Mouse (Mus musculus): Measurements from ENCODE around the gene Spink4. TPM values are rescaled to one million over a fixed set of nuclear protein-coding genes. Genes with fewer than 3 reads are reported as not detected.

Spink4 gene
- polyA plus RNA-seq, 1 experiment from 2014 or later = not detected

DNA sequence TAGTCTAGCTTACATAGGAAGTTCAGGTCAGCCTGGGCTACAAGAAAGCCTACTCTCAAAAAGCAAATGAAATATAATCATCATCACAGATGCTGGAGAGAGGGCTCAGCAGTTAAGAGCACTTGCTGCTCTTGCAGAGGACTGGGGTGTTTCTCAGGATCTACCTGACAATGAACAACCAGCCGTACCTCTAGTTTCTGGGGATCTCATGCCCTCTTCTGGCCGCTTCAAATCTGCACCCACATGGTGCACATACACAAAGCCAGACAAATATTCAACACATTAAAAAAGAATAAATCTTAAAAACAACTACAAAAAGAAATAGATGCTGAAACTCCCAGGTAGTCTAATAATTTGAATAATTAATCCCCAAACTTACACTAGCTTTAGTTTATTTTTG, 24.2 kb upstream of the Spink4 start:
- H3K27ac ChIP-seq (ENCODE audit: low read depth, low read length) = no peak overlapping the region
- H3K4me1 ChIP-seq (ENCODE audit: control insufficient read depth, insufficient read depth, low read depth, low read length) = no peaks in the 10 kb centered on the region
- H3K4me3 ChIP-seq (ENCODE audit: low read length) = no peak overlapping the region
- H3K27me3 ChIP-seq (replicated peaks; ENCODE audit: control insufficient read depth, insufficient read depth, low read length) = no peaks in the 10 kb centered on the region
- no peaks in the 10 kb centered on the region for H3K36me3 ChIP-seq (ENCODE audit: control insufficient read depth, insufficient read depth, low read length)
- H3K9ac ChIP-seq (ENCODE audit: low read depth, low read length) = no peak overlapping the region
- no peak overlapping the region for H3K4me2 ChIP-seq (ENCODE audit: low read length)
- peaks cover 2% of the 10 kb centered on the region; the same call in 1 of the 2 replicates for H3K9me3 ChIP-seq (ENCODE audit: control insufficient read depth, low read length)
- no peak for ATAC-seq
- WGBS = 95% methylated on average over 2 of the region's 2 CpGs

- no peak overlapping the region for H3K4me3 ChIP-seq (ENCODE audit: low read length)
- no peak overlapping the region for H3K27ac ChIP-seq (ENCODE audit: low read depth, low read length)
- no peak for ATAC-seq
Observed at GRCm38 (mm10) chr4:40898476-40899044, 21.3 kb upstream of the Spink4 start.

DNA sequence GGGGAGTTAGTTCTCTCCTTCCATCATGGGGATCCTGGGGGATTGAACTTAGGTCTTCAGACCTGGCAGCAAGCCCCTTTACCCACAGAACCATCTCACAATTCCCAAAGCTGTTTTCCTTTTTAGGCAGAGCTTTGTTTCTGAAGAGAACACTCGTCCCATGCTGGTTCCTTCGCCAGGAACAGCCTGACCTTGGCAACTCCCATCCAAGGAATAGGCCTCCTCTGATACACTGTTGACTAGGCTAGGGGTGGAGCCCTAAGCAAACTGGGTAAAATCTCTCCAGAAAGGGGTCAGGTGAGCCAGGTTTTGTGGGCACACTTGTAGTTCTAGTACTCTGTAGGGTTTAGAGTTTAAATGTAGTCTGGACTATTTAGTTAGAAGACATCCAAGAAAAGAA, 20.6 kb upstream of the Spink4 start:
- Histone ChIP-seq H3K9ac (ENCODE audit: low read depth, low read length) (no peak overlapping the region), H3K27me3 (replicated peaks; ENCODE audit: control insufficient read depth, insufficient read depth, low read length) (no peaks in the 10 kb centered on the region), H3K36me3 (ENCODE audit: control insufficient read depth, insufficient read depth, low read length) (no peaks in the 10 kb centered on the region), H3K4me1 (ENCODE audit: control insufficient read depth, insufficient read depth, low read depth, low read length) (no peaks in the 10 kb centered on the region), H3K27ac (ENCODE audit: low read depth, low read length) (no peak overlapping the region), H3K4me2 (ENCODE audit: low read length) (no peak overlapping the region), H3K4me3 (ENCODE audit: low read length) (no peak overlapping the region), H3K9me3 (ENCODE audit: control insufficient read depth, low read length) (peaks cover 2% of the 10 kb centered on the region; the same call in 1 of the 2 replicates)
- WGBS = 64% methylated on average over 2 of the region's 2 CpGs
- ATAC-seq = no peak

More at GRCm38 (mm10) chr4:40898476-40899044, 21.3 kb upstream of the Spink4 start:
- Histone ChIP-seq H3K9ac (ENCODE audit: low read depth, low read length) (no peak overlapping the region), H3K36me3 (ENCODE audit: control insufficient read depth, insufficient read depth, low read length) (no peaks in the 10 kb centered on the region), H3K9me3 (ENCODE audit: control insufficient read depth, low read length) (peaks cover 2% of the 10 kb centered on the region; the same call in 1 of the 2 replicates), H3K4me1 (ENCODE audit: control insufficient read depth, insufficient read depth, low read depth, low read length) (no peaks in the 10 kb centered on the region), H3K27me3 (replicated peaks; ENCODE audit: control insufficient read depth, insufficient read depth, low read length) (no peaks in the 10 kb centered on the region), H3K4me2 (ENCODE audit: low read length) (no peak overlapping the region)
- 87% methylated on average over 6 of the region's 6 CpGs for whole genome bisulfite sequencing

- Histone ChIP-seq H3K9ac (ENCODE audit: low read depth, low read length) (no peak overlapping the region), H3K4me3 (ENCODE audit: low read length) (no peak overlapping the region), H3K4me2 (ENCODE audit: low read length) (no peak overlapping the region), H3K27me3 (replicated peaks; ENCODE audit: control insufficient read depth, insufficient read depth, low read length) (no peaks in the 10 kb centered on the region), H3K27ac (ENCODE audit: low read depth, low read length) (no peak overlapping the region), H3K9me3 (ENCODE audit: control insufficient read depth, low read length) (peaks cover 2% of the 10 kb centered on the region; the same call in 1 of the 2 replicates), H3K36me3 (ENCODE audit: control insufficient read depth, insufficient read depth, low read length) (no peaks in the 10 kb centered on the region), H3K4me1 (ENCODE audit: control insufficient read depth, insufficient read depth, low read depth, low read length) (no peaks in the 10 kb centered on the region)
- ATAC-seq = no peak
- WGBS = 93% methylated on average over 3 of the region's 3 CpGs
Observed at GRCm38 (mm10) chr4:40900071-40900470, 19.8 kb upstream of the Spink4 start.

GRCm38 (mm10) chr4:40900612-40901011, 19.2 kb upstream of the Spink4 start:
- no peaks in the 10 kb centered on the region for H3K4me1 ChIP-seq (ENCODE audit: control insufficient read depth, insufficient read depth, low read depth, low read length)
- WGBS = 90% methylated on average over 4 of the region's 4 CpGs
- no peak overlapping the region for H3K9ac ChIP-seq (ENCODE audit: low read depth, low read length)
- no peak overlapping the region for H3K4me3 ChIP-seq (ENCODE audit: low read length)
- no peak overlapping the region for H3K27ac ChIP-seq (ENCODE audit: low read depth, low read length)
- H3K36me3 ChIP-seq (ENCODE audit: control insufficient read depth, insufficient read depth, low read length) = no peaks in the 10 kb centered on the region
- H3K4me2 ChIP-seq (ENCODE audit: low read length) = no peak overlapping the region
- H3K27me3 ChIP-seq (replicated peaks; ENCODE audit: control insufficient read depth, insufficient read depth, low read length) = no peaks in the 10 kb centered on the region
- ATAC-seq = no peak
- H3K9me3 ChIP-seq (ENCODE audit: control insufficient read depth, low read length) = peaks cover 2% of the 10 kb centered on the region; the same call in 1 of the 2 replicates

DNA sequence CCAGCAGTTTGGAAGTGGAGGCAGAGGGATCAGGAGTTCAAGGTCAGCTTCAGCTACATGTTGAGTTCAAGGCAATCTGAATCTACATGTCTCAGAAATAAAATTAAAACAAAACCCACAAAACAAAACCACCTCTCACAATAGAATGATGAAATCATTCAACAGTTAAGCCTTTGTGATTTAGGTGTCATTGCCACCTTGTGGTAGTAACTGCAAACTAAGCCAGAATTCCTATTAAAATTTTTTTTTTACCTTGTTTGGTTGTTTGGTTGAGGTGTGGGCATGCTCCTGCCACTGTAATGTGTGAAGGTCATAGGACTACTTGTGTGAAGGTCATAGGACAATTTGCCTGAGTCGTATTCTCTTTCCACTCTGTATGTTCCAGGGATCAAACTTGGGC, 13.6 kb upstream of the Spink4 start:
- no peak for ATAC-seq
- Histone ChIP-seq H3K27ac (ENCODE audit: low read depth, low read length) (no peak overlapping the region), H3K9me3 (ENCODE audit: control insufficient read depth, low read length) (no peaks in the 10 kb centered on the region), H3K9ac (ENCODE audit: low read depth, low read length) (no peak overlapping the region), H3K4me1 (ENCODE audit: control insufficient read depth, insufficient read depth, low read depth, low read length) (no peaks in the 10 kb centered on the region; the same call in 1 of the 2 replicates), H3K4me2 (ENCODE audit: low read length) (no peak overlapping the region), H3K4me3 (ENCODE audit: low read length) (no peak overlapping the region), H3K36me3 (ENCODE audit: control insufficient read depth, insufficient read depth, low read length) (no peaks in the 10 kb centered on the region), H3K27me3 (replicated peaks; ENCODE audit: control insufficient read depth, insufficient read depth, low read length) (no peaks in the 10 kb centered on the region)
- WGBS = 35% methylated on average over 1 of the region's 1 CpGs

- H3K27me3 ChIP-seq (replicated peaks; ENCODE audit: control insufficient read depth, insufficient read depth, low read length) = no peaks in the 10 kb centered on the region
- H3K36me3 ChIP-seq (ENCODE audit: control insufficient read depth, insufficient read depth, low read length) = no peaks in the 10 kb centered on the region
- 47% methylated on average over 20 of the region's 20 CpGs for WGBS
- no peak for ATAC-seq
- no peaks in the 10 kb centered on the region for H3K9me3 ChIP-seq (ENCODE audit: control insufficient read depth, low read length)
- H3K9ac ChIP-seq (ENCODE audit: low read depth, low read length) = no peak overlapping the region
- H3K27ac ChIP-seq (ENCODE audit: low read depth, low read length) = no peak overlapping the region
- H3K4me1 ChIP-seq (ENCODE audit: control insufficient read depth, insufficient read depth, low read depth, low read length) = no peaks in the 10 kb centered on the region; the same call in 1 of the 2 replicates
- no peak overlapping the region for H3K4me3 ChIP-seq (ENCODE audit: low read length)
- no peak overlapping the region for H3K4me2 ChIP-seq (ENCODE audit: low read length)
Observed at GRCm38 (mm10) chr4:40908261-40908969, 11.4 kb upstream of the Spink4 start.

GRCm38 (mm10) chr4:40914287-40914867, 5.5 kb upstream of the Spink4 start:
- no peak for ATAC-seq
- Histone ChIP-seq H3K27ac (ENCODE audit: low read depth, low read length) (no peak overlapping the region), H3K4me1 (ENCODE audit: control insufficient read depth, insufficient read depth, low read depth, low read length) (no peaks in the 10 kb centered on the region), H3K27me3 (replicated peaks; ENCODE audit: control insufficient read depth, insufficient read depth, low read length) (no peaks in the 10 kb centered on the region), H3K9me3 (ENCODE audit: control insufficient read depth, low read length) (no peaks in the 10 kb centered on the region; the same call in 1 of the 2 replicates), H3K36me3 (ENCODE audit: control insufficient read depth, insufficient read depth, low read length) (no peaks in the 10 kb centered on the region), H3K9ac (ENCODE audit: low read depth, low read length) (no peak overlapping the region), H3K4me2 (ENCODE audit: low read length) (no peak overlapping the region), H3K4me3 (ENCODE audit: low read length) (no peak overlapping the region)

GRCm38 (mm10) chr4:40915947-40916346, 3.9 kb upstream of the Spink4 start:
- Histone ChIP-seq H3K4me2 (ENCODE audit: low read length) (no peak overlapping the region), H3K9me3 (ENCODE audit: control insufficient read depth, low read length) (no peaks in the 10 kb centered on the region; the same call in 1 of the 2 replicates), H3K27ac (ENCODE audit: low read depth, low read length) (no peak overlapping the region), H3K4me3 (ENCODE audit: low read length) (no peak overlapping the region), H3K9ac (ENCODE audit: low read depth, low read length) (no peak overlapping the region), H3K4me1 (ENCODE audit: control insufficient read depth, insufficient read depth, low read depth, low read length) (no peaks in the 10 kb centered on the region), H3K27me3 (replicated peaks; ENCODE audit: control insufficient read depth, insufficient read depth, low read length) (no peaks in the 10 kb centered on the region), H3K36me3 (ENCODE audit: control insufficient read depth, insufficient read depth, low read length) (no peaks in the 10 kb centered on the region)
- WGBS = 71% methylated on average over 5 of the region's 5 CpGs
- ATAC-seq = no peak

All from hindbrain, embryonic 16.5 days (tissue).